Mouse (Mus musculus): ENCODE measurements around the gene Atg7.
A peak's percentile ranks its signal among the peaks of the same experiment; 100 is the strongest.

The Atg7 gene

DNA sequence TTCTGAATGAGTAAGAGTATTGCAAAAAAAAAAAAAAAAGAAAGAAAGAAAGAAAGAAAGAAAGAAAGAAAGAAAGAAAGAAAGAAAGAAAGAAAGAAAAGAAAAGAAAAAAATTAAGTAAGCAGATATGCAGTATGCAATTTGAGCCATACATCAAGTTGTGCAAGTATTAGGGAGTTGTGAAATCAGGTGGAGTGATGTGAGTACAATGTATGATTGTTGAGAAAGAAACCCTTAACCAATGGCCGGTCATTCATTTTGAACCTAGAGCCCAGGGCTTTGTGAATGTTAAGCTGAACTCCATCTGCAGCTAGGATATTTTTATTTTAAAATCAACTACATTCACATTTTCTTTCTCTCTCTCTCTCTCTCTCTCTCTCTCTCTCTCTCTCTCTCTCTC lies 44.1 kb downstream of the Atg7 start:
- no peak for DNase-seq

DNA sequence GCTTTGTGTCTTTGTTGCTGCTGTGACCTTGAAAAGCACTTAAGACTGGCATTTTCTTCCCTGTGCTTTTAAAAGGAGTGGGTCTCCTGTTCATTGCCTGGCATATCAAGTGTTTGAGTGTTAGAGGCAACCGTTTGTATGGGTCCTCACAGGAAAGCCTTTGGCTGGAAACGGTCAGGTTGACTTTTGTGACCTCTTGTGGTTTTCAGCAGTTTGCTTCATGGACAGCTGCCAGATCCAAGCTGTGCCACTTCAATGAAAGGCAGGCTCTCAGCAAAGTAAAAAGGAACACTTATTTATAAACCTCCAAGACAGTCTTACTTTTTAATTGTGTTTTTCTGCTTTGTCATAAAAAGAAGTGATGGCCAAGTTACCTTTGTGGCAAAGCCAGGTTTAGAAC lies 47.8 kb downstream of the Atg7 start:
- DNase-seq = no peak

DNA sequence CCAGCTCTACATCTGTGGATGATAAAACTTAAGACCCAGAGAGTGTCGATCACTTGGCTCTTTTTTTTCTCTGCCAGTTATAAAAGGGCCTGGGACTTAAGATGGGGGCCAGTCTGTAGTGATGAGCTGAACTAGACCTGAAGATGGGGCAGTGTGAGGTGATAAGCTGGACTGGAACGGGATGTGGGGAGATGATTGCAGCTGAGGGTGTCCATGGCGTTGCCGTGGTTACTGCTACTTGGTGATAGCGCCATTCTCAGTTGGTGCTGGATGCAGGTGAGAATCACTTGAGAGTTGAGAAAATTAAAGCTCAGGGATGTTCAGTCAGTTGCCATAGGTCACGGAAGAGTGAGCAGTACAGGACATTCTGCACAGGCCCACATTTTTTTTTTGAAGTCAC lies 48.6 kb downstream of the Atg7 start:
- DNase-seq = no peak

DNA sequence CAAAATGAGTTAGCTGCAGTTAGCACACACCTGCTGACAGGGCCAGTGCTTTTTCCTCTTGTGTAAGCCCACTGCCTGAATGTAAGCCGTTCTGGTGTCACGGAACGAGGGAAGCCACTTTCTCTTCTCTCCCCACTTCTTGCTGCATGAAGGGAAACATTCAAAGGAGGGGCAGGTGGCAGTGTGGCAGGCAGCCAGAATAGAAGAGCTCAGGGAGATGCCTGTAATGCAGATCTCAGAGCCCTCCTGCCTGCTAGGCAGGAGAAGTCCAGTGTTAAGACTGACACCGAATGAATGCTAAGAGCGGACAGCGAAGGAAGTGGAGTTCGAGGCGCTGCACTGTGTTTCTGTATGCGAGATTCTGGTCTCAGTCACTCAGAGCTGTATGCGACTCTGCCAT lies 49.8 kb downstream of the Atg7 start:
- no peak for DNase-seq

DNA sequence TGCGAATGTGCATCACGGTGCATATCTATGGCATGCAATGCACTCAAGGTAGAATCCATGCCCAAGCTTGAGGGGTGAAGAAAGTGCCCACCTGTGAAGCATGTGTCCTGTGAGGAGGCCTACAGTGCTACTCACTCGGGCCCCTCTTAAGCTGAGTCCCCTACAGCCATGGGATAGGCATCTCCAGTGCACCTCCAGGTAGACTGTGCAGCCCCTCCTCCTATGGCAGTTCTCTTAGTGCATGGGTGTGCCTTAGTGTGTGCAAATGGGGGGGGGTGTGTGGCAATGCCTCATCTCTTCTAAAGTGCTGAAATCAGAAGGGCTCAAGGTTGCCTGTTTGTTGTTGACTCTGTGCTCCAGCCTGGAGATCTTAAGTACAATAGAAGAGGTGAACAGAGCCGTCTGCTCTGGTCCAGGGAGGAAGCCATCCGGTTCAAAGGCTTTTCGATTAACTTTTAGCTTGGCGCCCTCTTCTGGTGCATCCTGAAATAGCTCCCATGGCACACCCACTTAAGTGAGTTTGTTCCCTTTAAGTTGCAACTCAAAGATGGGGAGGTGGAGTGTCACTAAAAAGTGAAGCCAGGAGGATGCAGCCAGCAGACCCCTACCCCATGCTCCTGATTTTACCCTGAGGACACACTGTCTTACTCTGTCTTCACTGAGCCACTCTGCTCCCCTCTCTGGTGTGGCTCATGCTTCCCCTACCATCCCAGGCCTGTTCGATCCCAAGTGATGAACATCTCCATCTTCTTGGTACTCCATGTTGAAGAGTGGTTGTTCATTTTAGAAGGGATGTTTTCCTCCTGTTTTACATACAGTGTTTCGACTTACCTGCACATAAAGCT lies 55.0 kb downstream of the Atg7 start:
- peak; percentile 77 for DNase-seq

DNA sequence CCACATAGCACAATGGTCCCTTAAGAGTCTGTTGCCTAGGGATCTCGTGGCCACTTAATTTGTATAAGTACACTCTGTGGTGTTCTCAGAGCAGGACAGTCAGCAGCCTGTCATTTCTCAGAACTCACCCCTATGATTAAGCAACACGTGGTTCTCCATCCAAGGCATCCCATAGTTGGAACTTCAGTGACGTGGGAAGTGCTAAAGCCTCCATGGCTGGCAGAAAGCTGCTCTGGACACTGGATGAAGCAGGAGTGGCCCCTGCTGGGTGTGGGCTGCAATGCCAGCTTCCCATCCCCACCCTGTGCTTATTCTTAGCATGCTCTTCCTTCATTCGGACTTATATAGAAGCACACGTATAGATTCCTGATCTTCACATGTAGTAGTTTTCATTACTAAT lies 55.7 kb downstream of the Atg7 start:
- no peak for DNase-seq

DNA sequence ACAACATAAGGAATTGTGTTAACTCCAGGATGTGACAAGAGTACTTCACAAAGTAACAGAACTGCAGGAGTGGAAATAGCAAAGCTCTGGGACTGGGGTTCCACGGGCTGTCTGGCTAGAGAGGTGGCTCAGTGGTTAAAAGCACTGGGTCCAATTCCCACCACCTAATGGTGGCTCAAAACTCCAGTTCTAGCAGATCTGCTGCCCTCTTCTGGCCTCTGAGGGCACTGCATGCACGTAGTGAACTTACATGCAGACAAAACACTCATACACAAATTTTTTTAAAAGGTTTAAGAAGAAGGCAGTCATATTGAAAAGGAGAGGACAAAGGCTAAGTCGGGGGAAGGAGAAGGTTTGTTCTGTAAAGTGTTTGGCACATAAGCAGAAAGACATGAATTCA lies 57.8 kb downstream of the Atg7 start:
- peak; percentile 48 for DNase-seq

DNA sequence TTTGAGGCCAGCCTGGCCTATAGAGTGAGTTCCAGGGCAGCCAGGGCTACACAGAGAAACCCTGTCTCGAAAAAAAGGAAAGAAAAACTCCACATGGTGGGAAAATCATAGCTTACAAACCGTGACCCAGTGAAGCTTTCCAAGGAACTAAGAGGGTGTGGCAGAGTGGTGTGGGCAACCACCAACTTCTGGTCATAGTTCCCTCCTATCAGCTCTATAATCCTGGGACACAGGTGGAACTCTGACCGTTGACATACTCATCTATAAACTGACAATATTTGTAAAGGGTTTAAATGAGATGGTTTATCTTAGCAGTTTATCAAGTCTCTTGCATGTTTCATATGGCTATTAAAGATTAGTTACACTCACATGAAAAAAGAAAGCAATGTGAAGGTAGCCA lies 64.1 kb downstream of the Atg7 start:
- no peak for DNase-seq

DNA sequence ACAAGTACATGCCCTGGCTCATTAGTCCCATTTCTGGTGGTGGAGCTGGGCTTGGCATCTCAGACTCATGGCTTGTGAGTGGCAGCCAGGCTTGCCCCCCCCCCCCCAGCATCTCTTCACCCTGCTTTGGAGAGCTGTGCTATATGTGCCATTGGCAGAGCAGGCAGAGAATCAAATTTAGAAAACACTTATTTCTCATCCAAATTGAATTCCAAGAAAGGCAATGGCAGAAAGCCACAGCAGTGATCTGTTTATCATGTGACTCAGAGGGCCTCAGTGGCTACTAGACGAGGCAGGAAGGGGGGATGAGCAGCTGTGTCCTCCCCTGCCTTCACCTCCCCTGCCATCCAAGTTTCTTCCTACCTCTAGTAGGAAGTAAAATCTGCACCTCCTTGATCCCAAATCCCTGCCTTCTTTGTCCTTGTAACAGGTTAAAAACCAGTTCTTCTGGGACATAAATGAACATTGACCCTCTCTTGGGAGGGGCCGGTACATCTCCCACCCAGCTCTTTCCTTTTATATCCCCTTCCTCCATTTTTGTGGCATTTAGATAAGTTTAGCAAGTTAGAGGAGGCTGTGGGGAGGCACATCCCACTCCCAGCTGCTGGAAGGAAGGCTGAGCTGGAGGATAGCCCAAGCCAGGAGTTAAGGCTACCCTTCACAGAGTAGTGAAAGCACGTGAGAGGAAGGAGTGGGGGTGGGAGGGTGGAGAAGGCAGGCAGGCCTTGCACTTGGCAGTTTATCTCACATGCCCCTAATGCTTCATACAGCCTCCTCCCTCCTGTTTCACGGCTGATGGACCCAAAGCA lies 69.5 kb downstream of the Atg7 start:
- no peak for DNase-seq

DNA sequence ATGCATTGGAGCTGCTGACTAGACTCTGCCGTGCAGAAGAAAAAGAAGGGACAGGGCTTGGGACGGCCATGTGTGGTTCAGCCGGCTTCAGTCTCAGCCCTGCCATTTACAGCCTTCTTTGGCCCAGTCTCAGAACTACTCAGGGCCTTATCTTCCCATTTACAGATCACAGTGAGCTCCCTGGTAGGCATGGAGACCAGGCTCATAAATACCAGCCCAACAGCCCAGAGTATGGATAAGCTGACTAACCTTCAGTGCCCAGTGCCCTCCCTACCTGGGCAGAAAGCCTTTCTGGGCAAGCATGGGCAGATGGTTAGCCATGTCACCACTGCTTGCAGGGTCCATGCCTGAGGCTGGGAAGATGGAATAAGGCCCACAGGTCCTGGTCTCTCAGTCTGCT lies 70.6 kb downstream of the Atg7 start:
- no peak for DNase-seq

DNA sequence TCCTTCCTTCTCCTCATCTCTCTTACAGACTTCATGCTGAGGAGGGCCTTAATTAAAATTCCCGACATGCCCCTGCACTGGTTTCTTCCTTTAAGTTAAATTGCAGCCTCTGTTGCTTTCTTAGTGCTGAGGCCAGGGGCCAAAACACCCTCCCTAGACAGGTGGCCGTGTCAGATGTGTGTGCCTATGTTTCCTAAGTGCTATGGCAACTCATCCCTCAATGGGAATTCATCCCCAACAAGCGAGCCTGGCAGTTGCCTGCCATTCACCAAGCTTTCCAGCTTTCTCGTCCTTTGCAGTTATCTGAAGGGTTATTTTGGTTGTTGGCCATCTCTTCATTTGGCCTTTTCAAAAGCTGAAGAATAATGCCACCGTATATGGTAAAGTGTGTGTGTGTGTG lies 71.8 kb downstream of the Atg7 start:
- DNase-seq = no peak

DNA sequence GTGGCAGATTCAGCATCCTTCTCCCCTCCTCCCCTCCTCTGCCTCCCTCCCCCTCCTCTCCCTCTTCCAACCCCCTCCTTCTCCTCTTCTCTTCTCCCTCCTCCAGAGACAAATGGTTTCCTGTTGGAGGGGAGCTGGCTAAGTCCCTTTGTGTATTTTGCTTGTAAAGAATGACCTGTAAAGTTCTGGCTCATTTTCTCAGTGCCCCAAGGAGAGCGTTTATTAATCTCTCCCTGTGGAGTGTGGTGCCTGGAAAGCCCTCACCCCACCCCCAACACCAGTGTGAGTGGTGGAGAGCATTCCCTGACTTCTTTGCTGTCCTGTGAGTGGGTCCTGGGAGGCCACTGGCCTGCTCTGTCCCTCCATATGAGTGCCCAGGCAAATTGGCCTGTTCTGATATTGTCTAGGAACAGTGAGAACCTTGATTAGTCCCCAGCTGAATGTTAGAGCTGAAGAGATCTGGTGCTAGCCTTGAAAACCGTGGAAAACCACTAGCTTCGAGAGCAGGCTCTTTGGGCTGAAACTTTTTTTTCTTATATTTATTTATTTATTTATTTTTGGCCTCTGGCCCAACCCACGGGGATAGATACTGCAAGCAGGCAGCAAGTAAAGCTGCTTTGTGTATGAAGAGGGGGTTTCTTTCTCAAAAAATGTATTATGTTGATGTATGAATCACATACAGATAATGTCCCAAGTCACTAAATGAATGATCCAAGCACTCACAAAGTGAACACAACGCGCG lies 72.6 kb downstream of the Atg7 start:
- DNase-seq = no peak

DNA sequence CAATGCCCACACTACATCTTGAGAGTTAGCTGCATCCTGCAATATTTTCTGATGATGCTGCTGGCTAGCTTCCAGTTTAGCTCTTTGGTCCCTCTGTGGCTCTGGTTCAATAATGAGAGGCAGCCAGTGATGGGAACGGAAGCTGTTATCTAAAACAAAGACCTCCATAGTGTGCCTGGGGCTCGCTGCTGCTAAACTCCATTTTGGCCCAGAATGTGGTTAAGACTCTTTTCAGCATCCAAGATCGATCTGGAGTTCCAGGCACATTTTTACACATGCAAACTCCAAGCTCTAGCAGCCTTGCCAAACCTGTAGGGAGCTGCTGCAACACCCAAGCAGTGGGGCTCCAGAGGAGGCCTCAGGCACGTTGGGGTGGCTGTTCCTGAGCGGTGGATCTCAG lies 76.2 kb downstream of the Atg7 start:
- DNase-seq = no peak

DNA sequence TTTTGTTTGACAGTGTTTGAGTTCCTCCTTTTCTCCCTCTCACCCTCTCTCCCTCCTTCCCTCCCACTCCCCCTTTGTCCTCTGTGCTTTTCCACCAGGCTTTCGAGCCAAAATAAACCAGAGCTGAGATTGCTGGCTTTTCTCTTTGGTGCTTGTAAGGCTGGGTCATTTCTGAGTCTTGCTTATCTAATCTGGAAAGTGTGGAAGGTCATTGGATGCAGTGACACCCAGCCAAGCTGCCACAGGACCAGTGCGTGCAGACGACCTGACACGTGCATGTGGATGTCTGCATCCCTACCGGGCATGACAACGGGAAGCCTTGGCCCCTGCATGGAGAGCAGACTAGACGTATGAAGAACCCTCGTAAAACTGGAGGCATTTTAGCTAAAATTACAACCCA lies 76.8 kb downstream of the Atg7 start:
- DNase-seq = no peak

DNA sequence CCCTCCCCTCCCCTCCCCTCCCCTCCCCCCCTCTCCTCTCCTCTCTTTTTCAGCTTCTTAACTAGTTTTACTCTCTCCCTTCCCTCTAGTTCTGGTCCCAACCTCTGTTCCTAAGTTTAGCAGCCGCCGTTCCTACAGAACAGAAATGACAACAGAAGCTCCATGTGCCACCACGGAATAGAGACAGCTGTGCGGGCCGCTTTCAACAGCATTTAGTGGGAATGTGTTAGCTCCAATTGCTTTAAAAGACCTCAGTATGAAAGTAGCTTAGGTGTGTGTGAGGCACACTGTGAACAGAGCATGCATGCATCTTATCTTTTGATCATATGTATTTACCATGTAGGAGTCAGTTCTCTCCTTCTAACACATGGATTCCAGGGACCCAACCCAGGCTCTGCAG lies 79.1 kb downstream of the Atg7 start:
- no peak for DNase-seq

DNA sequence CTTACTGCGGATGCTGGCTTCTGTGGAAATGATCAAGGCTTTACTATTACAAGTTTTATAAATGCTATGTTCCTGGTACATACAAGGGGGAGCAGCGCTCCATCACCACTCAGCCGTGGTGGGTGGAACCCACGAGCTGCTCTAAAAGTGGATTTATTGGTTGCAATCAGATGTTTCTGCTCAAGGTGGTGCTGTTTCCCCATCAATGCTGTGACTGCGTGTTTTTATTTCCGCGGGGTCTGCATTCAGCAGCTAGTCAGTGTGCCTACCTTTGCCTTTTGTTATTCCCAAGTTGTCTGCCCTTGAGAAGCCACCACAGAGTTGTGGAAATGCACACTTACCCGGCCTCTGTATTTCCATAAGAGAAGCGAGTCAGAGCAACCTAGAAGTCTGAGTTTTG lies 81.0 kb downstream of the Atg7 start:
- peak; percentile 13 for DNase-seq

DNA sequence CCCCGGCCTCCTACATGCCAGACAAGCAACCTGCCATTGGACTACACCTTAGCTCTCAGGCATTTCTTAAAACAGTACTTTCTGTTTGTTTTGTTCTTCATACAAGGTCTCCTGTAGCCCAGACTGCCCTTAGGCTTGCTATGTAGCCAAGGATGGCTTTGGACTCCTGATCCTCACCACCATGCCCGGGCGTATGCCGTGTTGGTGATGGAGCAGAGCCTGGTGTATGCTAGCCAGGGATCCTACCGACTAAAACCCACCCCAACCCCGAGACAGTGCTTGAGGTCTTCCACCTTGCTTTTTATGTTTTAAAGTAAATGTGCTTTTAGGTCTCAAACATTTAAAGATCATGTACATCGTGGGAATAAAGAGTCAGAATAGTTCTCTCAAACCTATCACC lies 81.5 kb downstream of the Atg7 start:
- no peak for DNase-seq

DNA sequence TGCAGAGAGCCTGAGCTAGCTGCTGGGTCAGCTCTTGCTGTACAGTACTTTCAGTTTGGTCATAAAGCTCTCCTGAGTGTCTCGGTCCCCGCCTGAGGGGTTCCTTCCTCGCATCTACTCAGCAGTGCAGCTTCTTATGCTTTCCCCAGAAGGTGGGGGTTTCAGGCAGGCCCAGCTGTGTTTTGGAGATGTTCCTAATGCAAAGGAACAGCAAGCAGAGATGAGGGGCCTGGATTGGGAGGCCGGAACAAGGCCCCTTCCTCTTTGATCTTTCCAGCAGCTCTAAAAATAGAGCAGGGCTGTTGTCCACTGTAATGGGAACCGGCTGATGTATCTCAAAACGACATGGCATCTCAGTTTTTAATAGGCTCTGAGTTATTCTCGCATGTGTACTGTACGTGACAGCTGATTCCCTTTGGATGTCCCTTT lies 82.3 kb downstream of the Atg7 start:
- DNase-seq = no peak

DNA sequence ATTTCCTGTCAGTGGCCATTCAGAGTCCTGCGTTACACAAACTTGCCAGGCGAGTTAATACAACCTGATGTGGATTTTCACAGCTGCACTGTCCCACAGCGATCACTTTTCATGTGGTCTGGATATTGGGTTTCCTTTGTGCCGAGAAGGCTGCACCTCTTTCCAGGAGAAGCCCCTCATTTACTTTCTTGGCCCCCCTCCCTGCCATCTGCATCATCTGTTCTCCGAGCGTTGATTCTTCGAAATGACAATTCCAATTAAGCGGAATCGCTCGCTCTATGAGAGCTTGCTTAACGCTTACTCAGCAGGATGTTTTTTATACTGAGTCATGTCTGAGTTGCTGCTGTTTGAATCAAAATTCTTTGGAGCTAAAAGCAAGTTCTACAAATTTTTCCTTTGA lies 83.8 kb downstream of the Atg7 start:
- DNase-seq = no peak

DNA sequence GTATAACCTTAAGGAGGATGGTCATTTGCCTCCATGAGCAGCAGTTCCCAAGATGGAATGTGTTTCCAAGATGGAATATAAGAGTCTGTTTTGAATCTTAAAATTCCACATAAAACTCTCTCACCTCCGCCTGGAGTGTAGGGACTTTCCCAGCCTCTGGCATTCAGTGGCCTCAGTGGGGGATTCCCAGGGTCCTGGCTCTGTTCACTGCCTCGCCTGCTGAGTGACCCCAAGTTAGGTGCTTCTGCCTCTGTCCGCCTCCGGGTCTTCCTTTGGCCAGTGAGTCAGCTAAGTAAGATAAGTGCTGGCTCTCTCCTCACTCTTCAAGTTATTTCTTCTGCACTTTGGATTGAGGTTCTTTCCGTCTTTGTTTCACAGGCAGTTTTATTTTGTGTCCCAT lies 90.3 kb downstream of the Atg7 start:
- DNase-seq = no peak

DNA sequence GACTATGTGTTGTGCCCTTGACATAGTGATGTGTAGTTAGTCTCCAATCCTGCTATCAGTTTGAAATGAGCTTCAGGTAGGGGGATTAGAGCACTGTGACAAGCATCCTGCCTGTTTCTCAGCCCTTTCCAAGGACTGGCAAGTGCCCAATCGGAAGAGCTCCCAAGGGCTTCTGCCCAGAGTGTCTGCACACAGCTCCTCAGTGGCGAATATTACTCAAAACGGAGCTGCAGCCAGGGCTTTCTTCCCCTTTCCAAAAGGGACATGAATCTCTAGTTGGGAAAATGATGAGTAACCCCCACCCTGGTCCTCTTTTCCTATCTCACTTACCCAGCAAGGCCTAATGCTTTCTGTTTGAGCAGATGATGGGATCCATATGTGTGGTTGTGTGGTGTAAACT lies 90.8 kb downstream of the Atg7 start:
- DNase-seq = no peak

DNA sequence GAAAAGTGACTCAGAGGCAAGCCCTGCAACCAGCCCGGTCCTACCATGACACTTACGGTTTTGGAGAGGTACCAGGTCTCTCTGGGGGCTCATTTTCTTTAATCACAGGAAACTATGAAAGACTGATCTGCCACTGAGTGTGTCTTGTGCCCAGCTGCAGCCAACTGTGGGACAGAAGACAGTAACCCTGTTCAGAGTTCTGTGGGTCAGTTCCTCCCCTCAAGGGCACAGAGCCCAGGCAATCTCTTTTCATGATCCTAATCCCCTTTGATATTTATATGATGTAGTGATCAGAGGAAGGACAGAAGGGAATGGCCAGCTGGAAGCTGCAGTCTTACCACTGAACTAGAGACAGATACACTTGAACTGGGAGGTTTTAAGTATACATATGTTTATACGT lies 92.2 kb downstream of the Atg7 start:
- DNase-seq = no peak

DNA sequence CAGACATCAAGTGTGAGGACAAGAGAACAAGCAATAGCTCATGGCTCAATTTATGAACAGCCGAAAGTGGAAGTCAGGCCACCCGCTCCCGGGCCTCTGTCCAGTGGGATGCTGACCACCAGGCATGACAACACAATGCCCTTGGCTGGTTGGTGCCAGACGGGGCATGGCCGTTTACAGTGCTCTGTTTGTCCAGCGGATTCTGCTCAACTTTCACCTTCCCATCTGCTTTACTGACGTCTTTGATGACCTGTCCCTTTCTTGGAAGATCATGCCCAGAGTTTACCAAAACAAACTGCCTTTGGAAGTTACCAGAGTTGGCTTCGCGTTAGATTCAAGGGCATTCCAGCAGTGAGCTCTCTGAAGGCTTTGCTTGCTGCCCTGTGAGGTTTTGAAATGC lies 93.5 kb downstream of the Atg7 start:
- no peak for DNase-seq

DNA sequence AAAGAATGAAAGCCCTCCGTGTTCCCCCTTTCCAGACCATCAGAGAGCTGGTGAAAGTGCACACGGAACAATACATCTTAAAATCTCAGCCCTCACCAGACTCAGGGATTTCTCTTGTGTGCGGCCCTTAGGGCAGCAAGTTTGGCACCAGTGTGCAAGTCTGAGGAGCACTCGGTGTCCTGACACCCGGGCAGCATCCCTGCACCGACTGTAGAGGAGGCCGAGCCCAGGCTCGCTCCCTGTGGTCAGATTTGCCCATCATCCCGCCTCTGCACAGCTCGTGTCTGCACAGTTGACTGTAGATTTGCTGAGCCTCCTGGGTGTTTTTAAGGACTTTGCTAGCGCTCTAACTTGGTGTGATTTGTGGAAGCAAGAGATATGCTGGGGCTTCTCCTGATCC lies 94.3 kb downstream of the Atg7 start:
- no peak for DNase-seq
